Mouse (Mus musculus) small intestine, adult 2 months (tissue): ENCODE measurements at regions not wholly inside any gene's neighbourhood (a gene's known extent, or its start where the extent isn't known, plus 50 kb on each side); places are given as distances from the start of the nearest gene placed in this dataset.

Source experiments
- CTCF ChIP-seq: fragments of 200-500 bp; IDR thresholded peaks from 2 replicates; pipeline ENCODE4 v1.5.1; 2012; ENCODE audit warnings: low read depth, mild to moderate bottlenecking, control low read depth, inconsistent platforms, low read length, moderate library complexity, mixed read lengths; ENCODE audit not compliant: insufficient replicate concordance, insufficient read length; ENCODE audit errors: extremely low read depth
- POLR2A ChIP-seq: fragments of 200-500 bp; IDR thresholded peaks from 2 replicates; pipeline ENCODE4 v1.6.1; 2012; ENCODE audit warnings: low read depth, mild to moderate bottlenecking, control low read depth, inconsistent platforms, low read length, moderate library complexity

DNA sequence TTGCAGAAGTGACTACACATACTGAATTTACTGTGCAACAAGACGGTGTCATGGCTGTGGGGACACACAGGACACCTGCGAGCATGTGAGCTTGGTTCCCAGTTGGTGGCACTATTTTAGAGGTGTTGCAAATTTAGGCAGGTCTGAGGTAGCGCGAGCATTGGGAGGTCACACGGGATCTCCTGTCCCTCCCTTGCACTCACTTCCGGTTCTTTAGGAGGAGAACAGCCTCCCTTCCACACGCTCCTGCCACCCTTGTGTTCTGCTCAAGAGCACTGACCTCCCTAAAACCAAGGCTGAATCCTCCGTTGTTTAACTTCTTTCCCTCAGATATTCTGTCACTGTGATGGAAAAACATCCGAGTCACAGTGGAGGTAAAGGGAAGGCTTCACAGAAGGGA is 227.3 kb upstream of the Bmper start:
- no peak for TF ChIP-seq CTCF
- no peak for TF ChIP-seq POLR2A
